Mouse (Mus musculus): ENCODE measurements around the gene Zfp775. TPM values are rescaled to one million over a fixed set of nuclear protein-coding genes. Genes with fewer than 3 reads are reported as not detected.
A peak's percentile ranks its signal among the peaks of the same experiment; 100 is the strongest.

Zfp775 gene
- polyA plus RNA-seq, 1 experiment, result 1.8 TPM

GRCm38 (mm10) chr6:48642764-48643292, 41.0 kb downstream of the Zfp775 start:
- H3ac ChIP-seq (ENCODE audit: control insufficient read depth, insufficient read length, low read depth), result no peak overlapping the region
- peaks cover 1% of the 10 kb centered on the region for H3K79me3 ChIP-seq (ENCODE audit: low read depth)
- no peak overlapping the region for H3K4me3 ChIP-seq (ENCODE audit: insufficient read depth, poor library complexity, severe bottlenecking)
- no peak for TF ChIP-seq USF1 (IDR thresholded peaks at IDR 0.05; ENCODE audit: low read depth)
- TF ChIP-seq CEBPB (IDR thresholded peaks at IDR 0.05; ENCODE audit: low read depth), result no peak
- no peak for TF ChIP-seq MYOD1 (IDR thresholded peaks at IDR 0.05; ENCODE audit: control insufficient read depth, insufficient read length, low read depth)
- peak; percentile 9 for TF ChIP-seq CTCF (IDR thresholded peaks at IDR 0.05; ENCODE audit: control insufficient read depth, insufficient read depth, insufficient read length)
- TF ChIP-seq FOSL1 (IDR thresholded peaks at IDR 0.05; ENCODE audit: insufficient read depth, low read length, poor library complexity, severe bottlenecking), result no peak
- TF ChIP-seq MAX (IDR thresholded peaks at IDR 0.05), result no peak
- TF ChIP-seq MYOG (IDR thresholded peaks at IDR 0.05; ENCODE audit: control insufficient read depth, extremely low read depth, insufficient read length), result no peak
- no peaks in the 10 kb centered on the region for H3K36me3 ChIP-seq (ENCODE audit: control insufficient read depth, insufficient read depth)
- peaks cover 7% of the 10 kb centered on the region for H3K27me3 ChIP-seq (ENCODE audit: control insufficient read depth, insufficient read depth, insufficient read length)
- no peaks in the 10 kb centered on the region for H3K79me2 ChIP-seq (ENCODE audit: control insufficient read depth, insufficient read depth)

- H3K27me3 ChIP-seq (ENCODE audit: control insufficient read depth, insufficient read depth, insufficient read length), result peaks cover 7% of the 10 kb centered on the region
- no peaks in the 10 kb centered on the region for H3K36me3 ChIP-seq (ENCODE audit: control insufficient read depth, insufficient read depth)
- H3K4me3 ChIP-seq (ENCODE audit: insufficient read depth, poor library complexity, severe bottlenecking), result no peak overlapping the region
- TF ChIP-seq CTCF (IDR thresholded peaks at IDR 0.05; ENCODE audit: control insufficient read depth, insufficient read depth, insufficient read length) (peak; percentile 24), USF1 (IDR thresholded peaks at IDR 0.05; ENCODE audit: low read depth) (no peak)
- H3K79me3 ChIP-seq (ENCODE audit: low read depth), result peaks cover 1% of the 10 kb centered on the region
- no peak overlapping the region for H3ac ChIP-seq (ENCODE audit: control insufficient read depth, insufficient read length, low read depth)
- no peaks in the 10 kb centered on the region for H3K79me2 ChIP-seq (ENCODE audit: control insufficient read depth, insufficient read depth)
Observed at GRCm38 (mm10) chr6:48645660-48646308, 43.9 kb downstream of the Zfp775 start.

- H3ac ChIP-seq (ENCODE audit: control insufficient read depth, insufficient read length, low read depth), result no peak overlapping the region
- no peaks in the 10 kb centered on the region for H3K79me2 ChIP-seq (ENCODE audit: control insufficient read depth, insufficient read depth)
- H3K27me3 ChIP-seq (ENCODE audit: control insufficient read depth, insufficient read depth, insufficient read length), result peaks cover 7% of the 10 kb centered on the region
- peaks cover 1% of the 10 kb centered on the region for H3K79me3 ChIP-seq (ENCODE audit: low read depth)
- no peak overlapping the region for H3K4me3 ChIP-seq (ENCODE audit: insufficient read depth, poor library complexity, severe bottlenecking)
- H3K36me3 ChIP-seq (ENCODE audit: control insufficient read depth, insufficient read depth), result no peaks in the 10 kb centered on the region
- TF ChIP-seq CTCF (IDR thresholded peaks at IDR 0.05; ENCODE audit: control insufficient read depth, insufficient read depth, insufficient read length) (no peak), USF1 (IDR thresholded peaks at IDR 0.05; ENCODE audit: low read depth) (no peak), CEBPB (IDR thresholded peaks at IDR 0.05; ENCODE audit: low read depth) (no peak), MAX (IDR thresholded peaks at IDR 0.05) (no peak), FOSL1 (IDR thresholded peaks at IDR 0.05; ENCODE audit: insufficient read depth, low read length, poor library complexity, severe bottlenecking) (no peak), MYOD1 (IDR thresholded peaks at IDR 0.05; ENCODE audit: control insufficient read depth, insufficient read length, low read depth) (no peak), MYOG (IDR thresholded peaks at IDR 0.05; ENCODE audit: control insufficient read depth, extremely low read depth, insufficient read length) (no peak)
Observed at GRCm38 (mm10) chr6:48646309-48646690, 44.4 kb downstream of the Zfp775 start.

- Histone ChIP-seq H3ac (ENCODE audit: control insufficient read depth, insufficient read length, low read depth) (no peak within 1 kb of the TSS), H3K27me3 (ENCODE audit: control insufficient read depth, insufficient read depth, insufficient read length) (peaks cover 6% of the 10 kb centered on the region), H3K79me2 (ENCODE audit: control insufficient read depth, insufficient read depth) (no peaks in the 10 kb centered on the region), H3K79me3 (ENCODE audit: low read depth) (peaks cover under 1% of the 10 kb centered on the region), H3K4me3 (ENCODE audit: insufficient read depth, poor library complexity, severe bottlenecking) (no peak within 1 kb of the TSS), H3K36me3 (ENCODE audit: control insufficient read depth, insufficient read depth) (no peaks in the 10 kb centered on the region)
- TF ChIP-seq MYOD1 (IDR thresholded peaks at IDR 0.05; ENCODE audit: control insufficient read depth, insufficient read length, low read depth) (no peak), CTCF (IDR thresholded peaks at IDR 0.05; ENCODE audit: control insufficient read depth, insufficient read depth, insufficient read length) (no peak), MAX (IDR thresholded peaks at IDR 0.05) (no peak), USF1 (IDR thresholded peaks at IDR 0.05; ENCODE audit: low read depth) (no peak), MYOG (IDR thresholded peaks at IDR 0.05; ENCODE audit: control insufficient read depth, extremely low read depth, insufficient read length) (no peak), FOSL1 (IDR thresholded peaks at IDR 0.05; ENCODE audit: insufficient read depth, low read length, poor library complexity, severe bottlenecking) (no peak), CEBPB (IDR thresholded peaks at IDR 0.05; ENCODE audit: low read depth) (no peak)
Observed at GRCm38 (mm10) chr6:48646995-48647394, 45.1 kb downstream of the Zfp775 start, which contains the start of gene Gimap8. Gene Gimap8, plus strand, starts transcription at chr6:48647234.

- H3ac ChIP-seq (ENCODE audit: control insufficient read depth, insufficient read length, low read depth), result no peak overlapping the region
- no peaks in the 10 kb centered on the region for H3K79me3 ChIP-seq (ENCODE audit: low read depth)
- H3K36me3 ChIP-seq (ENCODE audit: control insufficient read depth, insufficient read depth), result no peaks in the 10 kb centered on the region
- no peaks in the 10 kb centered on the region for H3K79me2 ChIP-seq (ENCODE audit: control insufficient read depth, insufficient read depth)
- no peak overlapping the region for H3K4me3 ChIP-seq (ENCODE audit: insufficient read depth, poor library complexity, severe bottlenecking)
- TF ChIP-seq USF1 (IDR thresholded peaks at IDR 0.05; ENCODE audit: low read depth) (no peak), CTCF (IDR thresholded peaks at IDR 0.05; ENCODE audit: control insufficient read depth, insufficient read depth, insufficient read length) (no peak), FOSL1 (IDR thresholded peaks at IDR 0.05; ENCODE audit: insufficient read depth, low read length, poor library complexity, severe bottlenecking) (no peak), MYOG (IDR thresholded peaks at IDR 0.05; ENCODE audit: control insufficient read depth, extremely low read depth, insufficient read length) (no peak), MAX (IDR thresholded peaks at IDR 0.05) (no peak), MYOD1 (IDR thresholded peaks at IDR 0.05; ENCODE audit: control insufficient read depth, insufficient read length, low read depth) (no peak), CEBPB (IDR thresholded peaks at IDR 0.05; ENCODE audit: low read depth) (no peak)
- peaks cover 3% of the 10 kb centered on the region for H3K27me3 ChIP-seq (ENCODE audit: control insufficient read depth, insufficient read depth, insufficient read length)
Observed at GRCm38 (mm10) chr6:48647611-48648010, 45.7 kb downstream of the Zfp775 start.

Data from C2C12 (cell line).